Mouse (Mus musculus) cortical plate, adult 2 months (tissue): ENCODE data around the gene G6pc.

ENCODE experiments used
- CTCF ChIP-seq: fragments of 200-500 bp; IDR thresholded peaks from 2 replicates; pipeline ENCODE4 v1.5.1; 2011; ENCODE audit warnings: mild to moderate bottlenecking, control low read depth, low read length; ENCODE audit not compliant: insufficient read depth; ENCODE audit errors: extremely low read depth
- POLR2A ChIP-seq: fragments of 200-500 bp; IDR thresholded peaks from 2 replicates; pipeline ENCODE4 v1.6.1; 2011; ENCODE audit warnings: mild to moderate bottlenecking, low read length, control low read depth; ENCODE audit not compliant: insufficient read depth; ENCODE audit errors: extremely low read depth

DNA sequence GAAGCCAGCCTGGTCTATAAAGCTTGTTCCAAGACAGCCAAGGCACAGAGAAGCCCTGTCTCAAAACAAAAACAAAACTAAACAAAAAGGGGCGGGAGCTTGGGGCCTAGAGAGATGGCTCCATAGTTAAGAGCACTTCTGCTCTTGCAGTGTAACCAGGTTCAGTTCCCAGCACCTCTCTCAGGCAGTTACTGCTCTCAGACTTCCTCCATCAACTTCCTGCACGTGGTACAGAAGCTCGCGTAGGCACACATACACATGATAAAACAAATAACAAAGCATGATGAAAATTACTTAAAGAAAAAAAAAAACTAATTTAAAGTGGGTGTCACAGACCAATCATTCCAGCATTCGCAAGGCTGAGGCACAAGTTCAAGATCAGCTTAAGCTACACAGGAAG is 52.8 kb downstream of the G6pc start:
- no peak for TF ChIP-seq CTCF
- TF ChIP-seq POLR2A = no peak
